Mouse (Mus musculus) layer of hippocampus, postnatal 25 days (tissue): ENCODE measurements at regions not wholly inside any gene's neighbourhood (a gene's known extent, or its start where the extent isn't known, plus 50 kb on each side); places are given as distances from the start of the nearest gene placed in this dataset.

Experiments used
- DNase-seq, 2 experiments: peaks; one replicate each; pipeline ENCODE4 v3.0.0; 2022; ENCODE audit warnings: mixed read lengths in 2 of 2, low spot score in 1 of 2; ENCODE audit errors: extremely low spot score in 1 of 2

GRCm38 (mm10) chr2:46366135-46366485 lies 1248.9 kb upstream of the Zeb2 start:
- no peak for DNase-seq

GRCm38 (mm10) chr2:46365428-46366134 lies 1248.4 kb upstream of the Zeb2 start:
- no peak for DNase-seq

GRCm38 (mm10) chr2:46360049-46360712 lies 1243.0 kb upstream of the Zeb2 start:
- no peak for DNase-seq

GRCm38 (mm10) chr2:46358225-46358624 lies 1241.0 kb upstream of the Zeb2 start:
- no peak for DNase-seq

- DNase-seq: peak; percentile 26 to 38
These were observed 1239.5 kb upstream of the Zeb2 start for GRCm38 (mm10) chr2:46356651-46357050.

GRCm38 (mm10) chr2:46340694-46341093 lies 1223.5 kb upstream of the Zeb2 start:
- no peak for DNase-seq

GRCm38 (mm10) chr2:46316666-46317065 lies 1199.5 kb upstream of the Zeb2 start:
- DNase-seq: no peak

- DNase-seq: no peak
These were observed 1198.0 kb upstream of the Zeb2 start for GRCm38 (mm10) chr2:46315243-46315642.

- no peak for DNase-seq
These were observed 1190.5 kb upstream of the Zeb2 start for GRCm38 (mm10) chr2:46307582-46308153.

GRCm38 (mm10) chr2:46302627-46303026 lies 1185.4 kb upstream of the Zeb2 start:
- DNase-seq: no peak

- DNase-seq: no peak
These were observed 1180.2 kb upstream of the Zeb2 start for GRCm38 (mm10) chr2:46297274-46297843.

GRCm38 (mm10) chr2:46283929-46284598 lies 1166.9 kb upstream of the Zeb2 start:
- no peak for DNase-seq

GRCm38 (mm10) chr2:46280822-46281221 lies 1163.6 kb upstream of the Zeb2 start:
- DNase-seq: no peak

GRCm38 (mm10) chr2:46261618-46262017 lies 1144.4 kb upstream of the Zeb2 start:
- no peak for DNase-seq

- DNase-seq: no peak
These were observed 1134.4 kb upstream of the Zeb2 start for GRCm38 (mm10) chr2:46251562-46251961.

GRCm38 (mm10) chr2:46245717-46246116 lies 1128.5 kb upstream of the Zeb2 start:
- DNase-seq: no peak

GRCm38 (mm10) chr2:46244697-46245096 lies 1127.5 kb upstream of the Zeb2 start:
- DNase-seq: no peak

- DNase-seq: no peak
These were observed 1125.6 kb upstream of the Zeb2 start for GRCm38 (mm10) chr2:46242806-46243205.

GRCm38 (mm10) chr2:46239874-46240273 lies 1122.7 kb upstream of the Zeb2 start:
- DNase-seq: no peak

- DNase-seq: no peak
These were observed 1113.7 kb upstream of the Zeb2 start for GRCm38 (mm10) chr2:46230791-46231450.
